Mouse (Mus musculus) cerebellum, adult 2 months (tissue): ENCODE data around the gene St6galnac3. TPM values are rescaled to one million over a fixed set of nuclear protein-coding genes. Genes with fewer than 3 reads are reported as not detected.

Source experiments
- DNase-seq, 2 experiments: peaks; one replicate each; pipeline ENCODE4 v3.0.0; 2021
- H3K27ac ChIP-seq: fragments of 200-500 bp; 2 replicates; pipeline ENCODE4 v1.5.1; 2012; ENCODE audit warnings: low read length, control low read depth, inconsistent platforms; ENCODE audit not compliant: insufficient read depth
- H3K27me3 ChIP-seq: fragments of 200-500 bp; 2 replicates; pipeline ENCODE4 v1.6.1; 2012; ENCODE audit warnings: inconsistent platforms, mild to moderate bottlenecking, low read length, moderate library complexity; ENCODE audit not compliant: control insufficient read depth, insufficient read depth
- H3K4me1 ChIP-seq: fragments of 200-500 bp; 2 replicates; pipeline ENCODE4 v1.6.1; 2011; ENCODE audit warnings: low read length; ENCODE audit not compliant: control insufficient read depth, insufficient read depth
- H3K4me3 ChIP-seq: fragments of 200-500 bp; replicated peaks from 2 replicates; pipeline ENCODE3; 2011; ENCODE audit warnings: mild to moderate bottlenecking, low read depth, low read length, control low read depth; ENCODE audit not compliant: insufficient read depth
- CTCF ChIP-seq: fragments of 200-500 bp; IDR thresholded peaks from 2 replicates; pipeline ENCODE4 v1.5.1; 2011; ENCODE audit warnings: low read depth, mild to moderate bottlenecking, control low read depth, low read length, moderate library complexity, borderline replicate concordance; ENCODE audit not compliant: insufficient read depth
- POLR2A ChIP-seq: fragments of 200-500 bp; IDR thresholded peaks from 2 replicates; pipeline ENCODE4 v1.6.1; 2011; ENCODE audit warnings: low read length, control low read depth, borderline replicate concordance; ENCODE audit not compliant: insufficient read depth
- WGBS: fragments of 180-500 bp; shearing (Covaris S2); methylation state at CpG from one replicate; pipeline ENCODE4 v1.1.7; 2018; 5-methylcytosine and 5-hydroxymethylcytosine counted together
- polyA plus RNA-seq: library from polyadenylated mRNA; depleted of rRNA; stranded (reverse); fragments of >200 nt; gene quantifications from 2 replicates; pipeline ENCODE4 v1.2.3, GENCODE M21; 2012

Gene St6galnac3
- polyA plus RNA-seq, 1 experiment, result 14.6 TPM

GRCm38 (mm10) chr3:153337221-153337620 is 387.8 kb downstream of the St6galnac3 start:
- peaks cover 12% of the 10 kb centered on the region for H3K4me1 ChIP-seq
- H3K4me3 ChIP-seq, result no peak overlapping the region
- TF ChIP-seq POLR2A, result no peak
- no peak for TF ChIP-seq CTCF
- no peaks in the 10 kb centered on the region for H3K27me3 ChIP-seq
- no peak overlapping the region for H3K27ac ChIP-seq
- WGBS, result 75% methylated on average over 2 of the region's 2 CpGs
- DNase-seq, result no peak

DNA sequence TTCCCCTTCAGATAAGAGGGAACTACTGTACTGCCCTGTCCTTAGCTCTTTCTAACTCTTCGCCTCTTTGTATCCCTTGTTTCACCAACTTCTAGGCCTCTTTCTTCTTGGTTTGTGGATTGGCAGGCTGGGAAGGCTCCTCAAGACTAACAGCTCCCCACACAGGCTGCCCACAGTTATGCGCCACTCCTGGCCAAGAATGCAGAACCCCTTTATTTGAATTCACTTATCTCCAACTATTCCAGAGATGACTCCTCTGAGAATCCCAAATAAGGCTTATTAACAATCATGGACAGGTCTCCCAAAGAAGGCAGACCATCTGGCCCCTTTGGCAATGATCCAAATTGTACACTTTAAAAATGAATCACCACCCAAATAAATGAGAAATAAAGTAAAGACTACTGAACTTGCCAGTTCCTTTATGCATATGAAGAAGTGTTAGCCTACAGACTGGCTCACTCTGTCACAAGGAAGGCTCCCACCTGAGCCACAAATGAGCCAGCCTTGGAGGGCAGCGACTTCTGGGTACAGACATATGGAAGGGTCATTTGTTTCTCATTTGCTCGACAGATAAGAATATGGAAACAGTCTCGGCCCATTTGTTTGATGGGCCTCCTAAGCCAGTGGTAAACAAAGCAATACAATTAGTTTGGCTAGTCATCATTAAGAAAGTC is 390.7 kb downstream of the St6galnac3 start:
- no peak overlapping the region for H3K27ac ChIP-seq
- peak in 1 of 2 experiments; percentile 34 for DNase-seq
- peaks cover 12% of the 10 kb centered on the region for H3K4me1 ChIP-seq
- 33% methylated on average over 5 of the region's 5 CpGs for WGBS
- no peak overlapping the region for H3K4me3 ChIP-seq
- H3K27me3 ChIP-seq, result no peaks in the 10 kb centered on the region
- TF ChIP-seq POLR2A (no peak), CTCF (no peak)

- H3K27me3 ChIP-seq, result no peaks in the 10 kb centered on the region
- no peak overlapping the region for H3K4me3 ChIP-seq
- peak overlapping the region; percentile 31; the same call in 1 of the 2 replicates for H3K27ac ChIP-seq
- WGBS, result 27% methylated on average over 3 of the region's 3 CpGs
- TF ChIP-seq POLR2A, result no peak
- H3K4me1 ChIP-seq, result peaks cover 29% of the 10 kb centered on the region
- DNase-seq, result peak in 1 of 2 experiments; percentile 36
Measured at GRCm38 (mm10) chr3:153324307-153324706, 400.7 kb downstream of the St6galnac3 start.

GRCm38 (mm10) chr3:153323446-153323845 is 401.5 kb downstream of the St6galnac3 start:
- Histone ChIP-seq H3K27ac (peak overlapping the region; percentile 41; the same call in 1 of the 2 replicates), H3K4me3 (no peak overlapping the region), H3K4me1 (peaks cover 29% of the 10 kb centered on the region), H3K27me3 (no peaks in the 10 kb centered on the region)
- DNase-seq, result peak; percentile 43 to 58
- TF ChIP-seq POLR2A (no peak), CTCF (no peak)
- 31% methylated on average over 8 of the region's 8 CpGs for WGBS

GRCm38 (mm10) chr3:153313583-153313982 is 411.4 kb downstream of the St6galnac3 start:
- Histone ChIP-seq H3K4me1 (peaks cover 7% of the 10 kb centered on the region), H3K27ac (no peak overlapping the region), H3K27me3 (no peaks in the 10 kb centered on the region), H3K4me3 (no peak overlapping the region)
- DNase-seq, result no peak
- WGBS, result 80% methylated on average over 9 of the region's 9 CpGs
- no peak for TF ChIP-seq POLR2A
- TF ChIP-seq CTCF, result no peak

GRCm38 (mm10) chr3:153313167-153313566 is 411.8 kb downstream of the St6galnac3 start:
- no peak overlapping the region for H3K4me3 ChIP-seq
- H3K27me3 ChIP-seq, result no peaks in the 10 kb centered on the region
- peak in 1 of 2 experiments; percentile 14 for DNase-seq
- TF ChIP-seq CTCF, result no peak
- TF ChIP-seq POLR2A, result no peak
- H3K4me1 ChIP-seq, result peaks cover 7% of the 10 kb centered on the region
- 34% methylated on average over 9 of the region's 9 CpGs for WGBS
- H3K27ac ChIP-seq, result no peak overlapping the region

- WGBS, result 93% methylated on average over 3 of the region's 3 CpGs
- no peak overlapping the region for H3K4me3 ChIP-seq
- no peak for DNase-seq
- no peaks in the 10 kb centered on the region for H3K27me3 ChIP-seq
- no peak for TF ChIP-seq POLR2A
- no peak for TF ChIP-seq CTCF
- no peak overlapping the region for H3K27ac ChIP-seq
- H3K4me1 ChIP-seq, result peaks cover 7% of the 10 kb centered on the region
Measured at GRCm38 (mm10) chr3:153312006-153312405, 413.0 kb downstream of the St6galnac3 start.

GRCm38 (mm10) chr3:153308379-153308778 is 416.6 kb downstream of the St6galnac3 start:
- DNase-seq, result no peak
- no peaks in the 10 kb centered on the region for H3K27me3 ChIP-seq
- TF ChIP-seq POLR2A (no peak), CTCF (no peak)
- 73% methylated on average over 4 of the region's 4 CpGs for WGBS
- no peak overlapping the region for H3K4me3 ChIP-seq
- H3K27ac ChIP-seq, result no peak overlapping the region
- H3K4me1 ChIP-seq, result peaks cover 7% of the 10 kb centered on the region
